Mouse (Mus musculus) gastrocnemius, postnatal 4 days (tissue): ENCODE data around the gene Oprm1. TPM values are rescaled to one million over a fixed set of nuclear protein-coding genes. Genes with fewer than 3 reads are reported as not detected.

Experiments used
- DNase-seq, 2 experiments: peaks; one replicate each; pipeline ENCODE4 v3.0.0; 2021 to 2022; ENCODE audit warnings: low spot score in 2 of 2, mixed read lengths in 2 of 2
- total RNA-seq, 2 experiments: library from RNA; stranded (reverse); gene quantifications; 2 replicates each; pipeline ENCODE4 v1.2.3; 2021

Oprm1 gene
- total RNA-seq, 2 experiments from 2014 or later, result not detected

DNA sequence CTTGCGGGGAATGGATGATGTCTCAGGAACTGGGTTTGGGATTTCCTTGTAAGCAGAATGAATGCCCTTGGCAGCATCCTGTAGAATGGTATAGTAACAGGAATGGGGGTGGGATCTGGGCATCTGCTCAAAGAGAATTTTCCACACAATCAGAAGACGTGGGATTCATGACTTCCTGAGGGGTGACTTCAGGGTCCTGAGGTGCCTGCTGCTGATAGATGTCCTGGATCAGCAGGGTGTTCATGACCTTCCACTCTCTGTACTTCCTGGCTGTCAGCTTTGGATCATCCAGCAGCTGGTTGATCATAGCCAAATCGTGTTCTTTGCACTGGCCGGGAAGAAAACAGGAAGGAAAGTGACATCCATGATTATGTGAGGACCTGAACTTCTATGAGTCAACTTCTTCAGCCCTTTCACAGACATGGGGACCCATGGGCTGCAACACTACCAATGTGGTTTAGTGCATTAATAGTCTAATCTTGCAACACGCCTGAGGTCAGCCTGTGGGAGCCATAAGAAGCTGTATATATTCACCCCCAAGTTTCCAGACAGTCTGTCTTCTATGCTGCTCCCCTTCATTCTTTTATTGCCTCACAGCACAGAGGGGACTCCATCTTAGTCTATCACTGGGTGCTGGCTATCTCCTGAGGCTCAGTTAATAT lies 132.2 kb downstream of the Oprm1 start:
- no peak for DNase-seq

DNA sequence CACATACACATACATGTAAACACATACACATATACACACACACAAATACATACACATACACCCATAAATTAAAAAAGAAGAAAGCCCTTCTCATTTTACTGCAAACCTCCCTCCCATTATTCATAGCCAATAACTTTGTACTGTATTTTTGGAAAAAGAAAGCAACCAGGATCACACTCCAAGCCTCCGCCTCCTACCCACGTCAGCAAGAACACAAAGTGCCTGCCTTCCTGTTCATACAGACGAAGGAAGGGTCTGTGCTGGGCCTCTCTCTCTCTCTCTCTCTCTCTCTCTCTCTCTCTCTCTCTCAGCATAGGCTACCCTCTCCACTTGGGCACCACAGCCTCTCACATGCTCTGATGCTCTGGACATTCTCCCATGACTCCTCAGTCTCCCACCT lies 137.5 kb downstream of the Oprm1 start:
- DNase-seq, result no peak

DNA sequence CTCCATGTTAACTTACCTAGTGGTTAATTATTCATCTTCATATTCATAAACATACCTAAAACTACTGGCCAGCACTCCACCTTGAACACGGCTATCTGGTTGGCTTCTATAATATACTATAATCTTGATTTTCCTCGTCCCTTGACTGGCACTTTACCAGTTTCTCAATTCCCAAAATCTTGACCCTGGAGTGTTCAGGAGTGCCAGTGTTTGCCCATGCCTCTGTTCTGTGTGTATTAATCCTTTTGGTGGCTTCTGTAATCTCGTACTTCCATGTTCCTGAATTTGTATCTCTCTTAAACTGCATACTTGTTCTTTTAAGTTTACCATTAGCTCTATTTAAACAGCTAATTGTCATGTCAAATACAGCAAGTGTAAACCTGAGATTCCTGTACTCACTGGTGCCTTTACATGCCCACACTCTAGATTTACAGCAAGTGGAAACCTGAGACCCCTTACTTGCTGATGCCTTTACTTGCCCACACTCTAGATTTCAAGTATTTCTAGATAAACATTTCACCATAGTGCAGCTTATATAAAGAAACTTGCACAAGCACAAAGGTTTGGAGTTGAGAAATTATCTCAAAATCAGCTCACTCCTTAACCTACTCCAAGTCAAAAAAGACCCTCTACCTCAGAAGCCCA lies 138.5 kb downstream of the Oprm1 start:
- DNase-seq, result no peak

DNA sequence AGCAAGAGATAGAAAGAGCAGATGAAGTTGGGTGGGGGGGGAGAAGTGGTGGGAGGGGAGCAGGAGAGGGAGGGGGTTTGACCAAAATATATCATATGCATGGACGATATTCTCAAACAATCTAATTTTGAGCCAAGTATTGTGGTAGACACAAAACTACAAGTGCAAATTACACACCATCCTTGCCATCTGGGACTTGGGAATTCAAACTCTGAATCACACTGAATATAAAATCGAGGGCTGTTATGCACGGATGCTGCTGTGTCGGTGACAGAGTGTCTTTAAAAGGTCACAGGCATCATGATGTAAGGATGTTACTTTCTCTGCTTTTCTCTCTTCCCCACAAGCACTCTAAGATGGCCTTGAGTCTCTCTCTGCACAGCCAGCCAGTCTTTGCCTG lies 141.8 kb downstream of the Oprm1 start:
- no peak for DNase-seq

DNA sequence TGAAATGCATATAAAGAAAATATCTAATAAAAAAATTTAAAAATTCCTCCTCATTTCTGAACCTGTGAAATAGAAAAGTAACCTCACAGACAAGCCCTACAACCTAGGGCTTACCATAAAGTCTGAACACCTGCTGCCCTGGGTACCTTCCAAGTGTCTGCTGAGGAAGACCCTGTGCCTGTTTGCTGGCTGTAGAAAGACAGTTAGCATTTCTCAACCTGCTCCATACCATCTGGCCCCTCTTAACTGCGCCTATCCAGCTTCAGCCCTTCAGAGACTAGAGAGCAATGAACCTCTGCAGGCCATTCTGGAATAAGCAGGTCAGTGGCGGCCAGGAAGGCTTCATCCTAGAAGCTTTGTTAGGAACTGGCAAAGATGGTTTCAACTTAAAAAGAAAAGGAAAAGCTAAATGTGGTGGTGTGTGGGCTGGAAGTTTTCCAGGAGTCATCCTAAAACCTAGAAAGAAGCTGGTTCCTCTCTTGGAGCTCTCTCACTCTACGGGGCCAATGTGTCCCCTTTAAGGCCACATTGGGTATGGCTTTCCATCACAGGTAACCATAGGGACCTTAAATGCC lies 143.6 kb downstream of the Oprm1 start:
- no peak for DNase-seq

DNA sequence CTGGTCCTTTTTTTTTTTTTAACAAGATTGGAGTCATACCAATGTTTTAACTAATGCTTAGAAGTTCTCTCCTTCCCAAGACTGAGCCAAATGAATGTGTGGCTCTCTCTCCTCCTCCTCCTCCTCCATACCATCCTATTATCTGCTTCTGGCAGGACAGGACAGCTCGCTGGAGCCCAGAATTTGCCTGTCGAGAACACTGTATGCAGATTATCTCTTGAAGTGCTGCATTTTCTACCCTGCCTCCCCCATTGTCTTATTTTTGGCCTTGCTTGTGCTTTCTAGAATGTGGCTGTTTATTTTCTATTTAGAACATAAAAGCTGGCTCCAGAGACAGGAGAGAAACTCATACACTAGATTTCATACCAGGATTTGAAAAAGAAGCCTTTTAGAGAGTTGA lies 151.5 kb downstream of the Oprm1 start:
- no peak for DNase-seq

DNA sequence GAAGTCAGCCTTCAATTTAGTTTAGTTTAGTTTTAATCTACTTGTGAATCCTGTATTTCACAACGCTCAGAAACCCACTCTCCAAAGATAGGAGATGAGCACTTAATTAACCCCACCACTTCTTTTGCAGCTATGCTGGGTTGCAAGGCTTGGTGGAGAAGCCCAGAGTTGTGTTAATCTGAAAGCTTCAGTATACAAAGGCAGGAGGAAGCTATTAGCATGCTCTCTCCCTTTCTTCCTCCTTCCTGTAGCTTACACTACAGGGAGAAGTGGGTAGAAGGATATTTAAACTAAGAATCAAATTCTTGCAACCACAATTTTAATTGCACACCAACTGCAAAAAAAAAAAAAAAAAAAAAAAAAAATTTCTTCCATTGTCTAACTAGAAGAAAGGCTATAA lies 157.7 kb downstream of the Oprm1 start:
- DNase-seq, result no peak

DNA sequence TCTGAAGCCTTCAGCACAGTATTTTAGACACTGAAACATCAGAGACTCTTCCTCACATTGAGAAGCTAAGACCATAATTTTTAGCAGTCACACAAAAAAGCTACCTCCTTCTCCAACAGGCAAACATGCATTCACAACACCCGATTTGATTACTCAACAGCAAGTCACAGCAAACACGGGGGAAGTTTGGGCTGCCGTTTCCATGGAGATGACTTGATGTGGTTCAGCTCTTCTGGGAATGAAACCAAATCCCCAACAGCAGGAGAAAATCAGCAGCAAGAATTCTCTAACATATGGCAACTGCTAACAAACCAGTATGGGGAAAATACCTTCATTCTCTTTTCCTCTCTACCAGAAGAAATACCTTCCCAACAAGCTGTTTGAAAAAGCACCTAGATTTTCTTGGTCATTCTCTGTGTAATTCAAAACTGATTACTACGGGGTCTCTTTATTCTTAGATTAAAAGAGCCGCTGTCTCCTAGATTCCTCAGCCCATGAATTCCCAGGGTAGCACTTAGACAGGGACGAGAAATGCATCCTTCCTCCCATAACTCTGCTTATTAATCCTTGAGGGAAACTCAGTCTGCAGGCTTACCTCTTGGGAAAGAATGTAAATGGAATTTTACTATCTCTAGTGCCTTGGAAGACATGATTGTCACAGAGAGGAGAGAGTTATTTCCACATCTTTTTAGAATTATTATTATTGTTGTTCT lies 158.4 kb downstream of the Oprm1 start:
- no peak for DNase-seq

DNA sequence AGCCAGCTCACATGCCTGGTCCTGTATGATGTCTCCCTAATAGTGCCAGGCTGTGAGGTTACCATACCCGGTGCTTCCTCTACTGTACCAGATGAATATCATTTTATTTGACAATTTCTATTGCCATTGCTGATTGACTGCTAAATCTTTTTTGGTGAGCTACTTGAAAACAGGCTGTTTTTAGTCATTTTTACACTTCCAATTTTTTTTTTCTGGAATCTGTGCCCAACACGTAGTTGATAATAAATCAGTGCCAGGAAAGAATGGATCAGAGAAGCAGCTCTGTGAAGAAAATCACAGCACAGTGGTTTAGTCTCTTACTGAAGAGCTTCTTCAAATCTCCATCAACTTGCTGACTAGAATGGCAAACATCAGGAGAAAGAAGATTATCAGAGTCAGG lies 168.4 kb downstream of the Oprm1 start:
- DNase-seq, result no peak

DNA sequence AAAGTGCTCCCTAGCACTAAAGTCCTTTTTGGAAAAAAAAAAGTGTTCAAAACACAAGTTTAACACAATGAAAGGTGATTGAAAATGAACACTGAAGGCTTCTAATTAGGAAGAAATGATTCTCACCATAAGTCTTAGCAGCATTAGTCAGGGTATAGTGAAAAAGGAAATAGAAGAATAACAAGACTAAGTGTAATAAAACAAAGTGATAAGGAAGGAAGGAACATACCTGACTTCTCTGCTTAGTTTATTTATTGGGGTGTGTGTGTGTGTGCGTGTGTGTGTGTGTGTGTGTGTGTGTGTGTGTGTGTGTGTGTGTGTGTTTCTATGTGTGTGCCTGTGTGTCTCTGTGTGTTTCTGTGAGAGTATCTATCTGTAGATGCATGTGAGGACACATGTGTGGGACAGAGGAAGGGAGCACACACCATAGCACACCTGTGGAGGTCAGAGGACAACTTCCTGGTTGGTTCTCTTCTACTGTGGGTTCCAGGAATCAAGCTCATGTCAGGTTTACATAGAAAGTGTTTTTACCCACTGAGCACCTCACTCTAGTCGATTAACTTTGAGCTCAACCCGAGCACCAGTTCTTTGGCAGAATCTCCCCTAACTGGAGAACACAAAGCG lies 169.4 kb downstream of the Oprm1 start:
- DNase-seq, result no peak

DNA sequence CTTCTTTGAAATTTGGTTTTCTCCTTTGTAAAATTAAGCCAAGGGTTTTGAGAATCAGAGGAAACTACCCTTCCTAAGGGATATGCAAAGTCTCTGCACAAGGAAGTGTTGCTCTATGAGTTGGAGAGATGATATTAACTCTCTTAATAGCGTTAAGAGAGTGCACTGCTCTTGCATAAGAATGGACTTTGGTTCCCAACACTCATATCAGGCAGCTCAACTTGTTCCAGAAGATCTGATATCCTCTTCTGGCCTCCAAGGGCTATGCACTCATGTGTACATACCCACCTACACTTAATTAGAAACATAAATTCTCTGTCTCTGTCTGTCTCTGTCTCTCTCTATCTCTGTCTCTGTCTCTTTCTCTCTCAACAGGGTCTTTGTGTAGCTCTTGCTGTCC lies 170.6 kb downstream of the Oprm1 start:
- no peak for DNase-seq

DNA sequence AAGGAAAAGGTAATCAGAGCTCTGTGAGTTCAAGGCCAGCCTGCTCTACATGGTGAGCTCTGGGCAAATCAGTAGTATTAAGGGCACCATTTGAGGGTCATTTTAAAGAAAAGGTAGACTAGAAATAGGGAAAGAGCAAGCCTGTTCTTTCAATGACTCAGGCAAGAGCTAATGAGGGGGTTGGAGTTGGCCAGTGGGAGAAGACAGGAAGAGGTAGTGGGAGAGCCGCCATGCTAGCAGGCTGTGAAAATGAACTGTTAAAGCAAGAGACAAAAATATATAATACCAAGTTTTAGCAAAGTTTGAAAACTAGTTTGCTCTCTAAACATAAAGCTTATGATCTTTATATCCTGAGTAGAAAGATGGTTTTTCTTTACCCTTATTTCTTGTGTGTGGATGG lies 172.1 kb downstream of the Oprm1 start:
- no peak for DNase-seq

DNA sequence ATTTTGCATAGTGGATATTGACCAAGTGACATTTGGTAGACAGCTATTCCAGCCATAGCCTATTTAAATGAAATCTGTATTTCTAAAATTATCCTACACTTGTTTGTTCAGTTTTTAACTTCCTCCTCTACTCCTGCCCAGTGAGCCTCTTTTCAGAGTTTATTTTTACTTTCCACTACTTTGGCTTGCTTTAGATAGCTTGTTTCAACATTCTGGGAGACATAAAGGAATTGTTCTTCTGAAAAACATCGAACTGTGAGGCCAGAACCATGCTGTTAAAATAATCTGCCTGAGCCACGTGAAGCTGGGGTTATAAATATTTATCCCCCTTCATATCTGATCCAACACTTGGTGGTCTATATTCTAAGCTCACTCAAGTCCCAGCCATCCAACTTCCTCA lies 172.6 kb downstream of the Oprm1 start:
- DNase-seq, result no peak

DNA sequence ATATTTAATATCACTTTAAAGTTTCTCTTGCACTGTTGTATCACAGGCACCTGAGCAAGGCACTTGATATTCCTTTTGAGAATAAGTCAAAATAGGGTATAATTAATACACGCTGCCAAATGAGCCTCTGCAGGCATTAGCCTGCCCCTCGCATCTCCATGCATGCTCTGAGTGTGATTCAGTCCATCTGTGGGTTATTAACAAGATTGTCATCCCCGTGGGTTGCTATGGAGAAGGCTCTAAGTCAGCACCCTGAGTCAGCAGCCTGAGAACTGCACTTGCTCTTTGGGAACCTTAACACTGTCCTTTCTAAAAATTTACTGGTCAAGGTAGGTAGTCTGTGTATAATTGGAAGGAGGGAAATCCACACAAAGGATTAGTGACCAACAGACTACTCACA lies 176.5 kb downstream of the Oprm1 start:
- no peak for DNase-seq

DNA sequence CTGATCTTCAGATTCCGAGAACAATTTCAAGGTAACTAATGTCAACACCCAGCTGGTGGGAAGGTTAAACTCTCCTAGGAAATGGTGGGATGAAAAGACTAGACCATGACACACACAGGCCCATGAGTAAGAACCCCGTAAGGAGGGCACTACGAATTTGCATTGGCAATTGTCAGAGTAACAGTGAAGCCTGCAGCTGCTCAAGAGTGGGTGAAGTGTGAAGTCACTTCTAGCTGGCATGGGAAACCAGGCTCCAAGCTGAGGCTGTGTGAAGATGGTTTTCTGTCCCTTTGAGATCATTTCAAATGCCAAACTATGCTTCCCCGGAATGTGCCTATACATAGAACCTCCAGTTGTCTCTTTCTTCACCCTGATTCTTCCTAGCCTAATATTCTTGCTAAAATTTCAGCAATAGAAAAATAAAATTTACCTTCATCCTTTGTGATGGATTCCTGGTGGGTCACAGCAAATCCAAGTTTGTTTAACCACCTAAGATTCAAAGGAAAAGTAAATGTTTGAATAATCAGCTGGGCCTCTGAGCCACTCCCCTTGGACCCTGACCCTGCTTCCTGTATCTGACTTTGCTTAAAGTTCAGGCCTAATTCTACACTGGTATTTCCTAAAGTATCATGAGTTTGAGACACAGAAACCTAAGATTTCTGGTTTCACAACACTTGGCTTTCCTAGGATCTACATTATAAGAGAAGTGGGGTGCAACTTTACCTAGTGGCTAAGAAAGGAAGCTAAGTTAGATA lies 178.5 kb downstream of the Oprm1 start:
- DNase-seq, result no peak

DNA sequence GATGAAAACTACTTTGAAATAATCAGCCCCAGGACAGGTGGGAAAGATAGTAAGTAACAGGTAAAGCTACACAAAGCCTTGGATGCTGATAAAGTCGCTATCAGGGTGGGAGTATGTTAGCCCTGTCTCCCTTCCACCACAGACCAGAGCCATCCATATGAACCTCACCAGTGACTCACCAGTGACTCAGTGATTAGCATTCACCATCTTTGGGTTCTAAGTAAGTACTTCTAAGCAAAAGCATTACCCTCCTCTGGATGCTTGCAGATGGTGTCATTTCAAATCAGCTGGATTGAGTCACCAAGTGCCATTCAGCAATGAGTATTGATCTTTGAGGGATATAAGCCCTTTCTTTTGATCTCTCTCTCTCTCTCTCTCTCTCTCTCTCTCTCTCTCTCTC lies 194.8 kb downstream of the Oprm1 start:
- no peak for DNase-seq

DNA sequence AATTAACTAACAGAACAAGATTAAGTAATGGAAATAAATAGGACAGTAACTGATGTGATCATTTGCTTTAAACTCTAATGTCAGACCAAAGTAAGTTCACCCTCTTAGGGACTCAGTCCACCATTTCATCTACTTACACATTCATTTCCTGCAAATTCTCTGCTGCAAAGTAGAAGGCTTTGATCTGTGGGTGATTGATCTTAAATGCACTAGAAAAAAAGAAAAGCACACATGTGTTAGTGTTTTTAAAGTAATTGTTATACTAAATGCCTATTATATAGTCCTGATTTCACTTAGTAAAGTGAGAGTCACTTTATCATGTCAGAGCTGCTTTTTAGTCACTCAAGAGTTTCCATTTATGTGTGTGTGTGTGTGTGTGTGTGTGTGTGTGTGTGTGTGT lies 196.2 kb downstream of the Oprm1 start:
- DNase-seq, result no peak

DNA sequence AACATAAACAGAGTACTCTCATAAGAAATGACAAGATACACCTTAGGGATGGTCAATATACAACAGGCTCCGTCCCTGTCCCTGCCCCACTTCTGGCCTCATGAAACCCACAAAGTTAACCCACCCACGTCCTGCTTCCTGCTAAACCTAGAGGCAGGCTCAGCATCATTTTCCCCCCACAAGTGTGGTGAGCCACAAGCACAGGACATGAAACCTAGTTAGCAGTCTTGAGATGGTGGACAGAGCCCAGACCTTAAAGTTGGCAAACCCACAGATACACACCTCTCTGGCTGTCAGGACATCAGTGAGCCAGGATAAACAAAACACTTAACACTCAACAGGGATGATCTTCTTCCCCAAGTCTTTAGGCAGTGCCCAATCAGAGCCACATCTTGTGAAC lies 198.1 kb downstream of the Oprm1 start:
- no peak for DNase-seq

DNA sequence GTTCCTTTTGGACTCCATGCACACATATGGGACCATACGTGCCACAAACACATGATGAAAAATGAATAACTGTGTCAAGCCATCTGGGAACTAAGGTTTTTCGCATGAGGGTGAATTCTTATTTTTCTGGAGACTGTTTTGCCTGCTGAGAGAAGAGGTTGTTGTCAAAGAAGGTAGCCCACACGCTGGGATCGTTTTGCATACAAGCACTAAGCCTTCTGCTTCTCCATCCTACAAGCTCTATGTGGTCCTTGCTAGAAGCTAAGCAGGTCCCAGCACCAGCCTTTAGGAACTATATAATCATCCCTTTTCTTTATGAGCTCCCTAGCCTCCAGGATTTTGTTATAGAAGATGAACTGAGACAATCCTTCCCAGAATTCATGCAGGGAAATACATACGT lies 200.5 kb downstream of the Oprm1 start:
- DNase-seq, result no peak

DNA sequence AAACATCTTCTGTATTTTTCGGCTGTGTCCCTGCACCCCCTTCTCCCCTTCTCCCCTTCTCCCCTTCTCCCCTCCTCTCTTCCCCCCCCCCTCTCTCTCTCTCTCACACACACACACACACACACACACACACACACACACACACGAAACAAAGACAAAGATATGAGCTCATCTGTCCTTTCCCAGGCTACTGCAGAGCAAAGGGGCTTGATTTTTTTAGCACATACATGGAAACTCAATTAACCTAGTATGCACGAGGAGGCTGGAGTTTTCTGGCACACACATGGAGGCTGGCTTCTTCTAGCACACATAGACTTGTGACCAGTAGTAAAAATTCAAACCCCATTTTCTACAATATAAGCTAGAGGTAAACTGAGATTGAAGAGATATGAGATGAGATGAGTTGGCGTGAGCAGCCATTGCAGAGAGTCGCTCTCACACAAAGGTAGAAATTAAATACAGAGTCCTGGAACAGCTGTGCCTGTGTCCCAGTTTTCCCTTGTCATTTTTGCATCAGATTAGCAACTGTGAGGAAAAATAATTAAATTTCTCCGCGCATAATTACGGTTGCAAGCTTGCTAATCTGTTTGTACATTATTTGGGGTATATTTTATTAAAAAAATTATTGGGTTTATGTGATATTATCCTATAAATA lies 209.4 kb downstream of the Oprm1 start:
- no peak for DNase-seq

DNA sequence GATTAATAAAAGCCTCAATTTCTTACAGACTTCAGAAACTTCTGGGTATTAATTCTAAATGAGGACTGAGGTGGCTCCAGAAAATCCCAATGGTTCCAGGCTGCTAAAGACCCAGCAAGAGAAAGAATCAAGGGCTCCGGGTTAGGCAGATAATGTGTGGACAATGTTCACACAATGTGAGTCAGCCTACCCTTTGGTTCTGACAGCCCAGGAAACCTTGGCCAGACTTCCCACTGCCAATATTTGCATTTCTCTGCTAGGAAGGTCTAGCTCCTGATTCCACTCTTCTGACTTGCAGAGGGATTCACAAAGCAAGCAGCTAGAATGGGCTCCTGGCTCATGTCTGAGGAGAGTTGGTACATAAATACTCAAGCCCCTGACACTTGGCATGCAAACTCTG lies 210.0 kb downstream of the Oprm1 start:
- no peak for DNase-seq
